Mouse (Mus musculus): ENCODE measurements at regions not wholly inside any gene's neighbourhood (a gene's known extent, or its start where the extent isn't known, plus 50 kb on each side); places are given as distances from the start of the nearest gene placed in this dataset.
A peak's percentile ranks its signal among the peaks of the same experiment; 100 is the strongest.

DNA sequence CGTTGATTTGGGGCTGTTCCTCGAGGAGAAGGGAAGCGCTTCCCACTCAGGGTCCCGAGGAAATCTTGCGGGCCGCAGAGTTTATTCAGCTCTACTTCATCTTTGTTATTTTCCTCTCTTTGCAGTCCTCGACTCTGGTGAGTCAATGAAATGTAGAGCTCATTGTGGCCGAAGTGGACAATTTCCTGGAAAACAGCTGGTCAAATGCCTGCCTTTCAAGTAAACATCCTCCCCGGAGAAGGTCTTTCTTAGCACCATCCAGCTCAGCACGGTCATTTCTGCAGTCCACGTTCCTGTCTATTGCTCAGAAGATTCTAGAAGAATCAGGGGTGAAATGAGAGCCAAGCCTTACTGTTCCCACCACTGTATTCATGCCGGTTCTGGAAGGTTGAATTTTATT lies 133.0 kb downstream of the Bcas1 start:
- no peak for DNase-seq (ENCODE audit: low spot score)

DNA sequence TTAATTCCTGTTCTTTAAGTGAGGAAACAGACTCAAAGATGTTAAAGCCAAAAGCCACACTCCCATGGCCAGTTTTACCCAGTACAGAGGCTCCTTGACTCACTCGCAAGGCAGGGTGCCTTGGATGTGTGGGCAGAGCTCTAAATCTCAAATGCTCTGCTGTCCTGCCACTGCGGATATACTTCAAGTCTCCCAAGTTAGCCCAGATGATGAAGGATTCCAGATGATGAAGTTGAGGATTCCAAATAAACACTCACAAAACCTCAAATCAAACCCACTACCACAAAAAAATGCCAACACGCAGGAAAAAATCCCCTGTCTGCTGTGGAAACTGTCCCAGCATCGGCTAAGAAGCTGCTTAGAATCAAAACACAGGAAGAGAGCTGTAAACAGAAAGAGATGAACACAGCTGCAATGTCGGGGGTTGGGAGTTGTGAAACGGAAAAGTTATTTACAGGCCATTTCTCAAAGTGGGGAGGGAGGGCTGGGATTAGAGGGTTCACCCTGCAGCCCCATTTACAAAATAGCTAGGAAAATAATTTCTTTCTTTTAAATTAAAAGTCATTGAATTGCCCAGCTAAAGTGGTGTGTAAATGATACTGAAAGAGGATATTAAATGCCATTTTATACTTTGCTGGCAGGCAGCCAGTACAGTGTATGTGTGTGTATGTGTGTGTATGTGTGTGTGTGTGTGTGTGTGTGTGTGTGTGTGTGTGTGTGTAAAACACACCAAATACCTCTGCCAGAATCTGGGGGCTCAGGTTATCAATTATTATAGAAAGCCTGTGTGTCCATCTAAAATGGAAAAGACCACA lies 135.6 kb downstream of the Bcas1 start:
- peak; percentile 16 for DNase-seq (ENCODE audit: low spot score)

GRCm38 (mm10) chr2:170289378-170289960 lies 138.2 kb downstream of the Bcas1 start:
- no peak for DNase-seq (ENCODE audit: low spot score)

- no peak for DNase-seq (ENCODE audit: low spot score)
Observed at GRCm38 (mm10) chr2:170288787-170289186, 138.9 kb downstream of the Bcas1 start.

DNA sequence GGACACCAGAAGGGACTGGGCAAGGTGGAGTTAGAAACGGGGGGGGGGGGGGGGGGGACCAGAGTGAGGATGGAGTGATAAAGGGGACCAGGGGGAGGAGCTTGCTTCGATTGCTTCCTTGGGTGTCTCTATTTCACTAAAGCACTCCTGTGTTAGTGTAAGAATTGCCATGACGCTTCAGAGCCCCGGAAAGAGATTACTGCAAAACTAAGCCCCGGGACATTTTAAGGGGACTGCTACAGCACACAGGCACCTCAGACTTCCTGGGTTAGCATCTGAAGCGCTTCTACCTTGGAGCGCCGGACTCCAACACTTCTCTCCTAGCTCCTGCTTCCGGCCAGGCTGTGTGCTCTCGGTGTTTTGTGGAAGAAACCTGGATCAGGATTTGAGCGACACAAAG lies 139.4 kb downstream of the Bcas1 start:
- no peak for DNase-seq (ENCODE audit: low spot score)

- DNase-seq (ENCODE audit: low spot score): no peak
Observed at GRCm38 (mm10) chr2:170287301-170287885, 139.5 kb upstream of the Zfp217 start.

- no peak for DNase-seq (ENCODE audit: low spot score)
Observed at GRCm38 (mm10) chr2:170286773-170287172, 138.9 kb upstream of the Zfp217 start.

DNA sequence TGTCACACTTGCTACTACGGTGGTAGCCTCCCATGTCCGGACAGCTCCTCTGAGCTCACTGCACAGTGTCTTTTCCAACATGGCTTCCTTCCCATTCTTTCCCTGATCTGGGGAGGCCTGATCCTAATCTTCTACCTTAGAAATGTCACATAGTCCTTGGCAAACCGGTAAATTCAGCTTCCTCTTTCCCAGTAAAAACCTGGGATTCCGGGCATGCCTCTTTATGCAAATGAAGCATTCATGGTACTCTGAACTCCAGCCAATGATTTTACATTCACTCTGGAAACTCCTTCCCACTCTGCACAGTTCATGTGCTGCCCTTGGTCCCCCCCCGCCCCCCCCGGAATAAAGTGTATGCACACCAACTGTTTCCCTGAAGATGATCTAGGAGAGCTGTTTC lies 134.6 kb upstream of the Zfp217 start:
- no peak for DNase-seq (ENCODE audit: low spot score)

DNA sequence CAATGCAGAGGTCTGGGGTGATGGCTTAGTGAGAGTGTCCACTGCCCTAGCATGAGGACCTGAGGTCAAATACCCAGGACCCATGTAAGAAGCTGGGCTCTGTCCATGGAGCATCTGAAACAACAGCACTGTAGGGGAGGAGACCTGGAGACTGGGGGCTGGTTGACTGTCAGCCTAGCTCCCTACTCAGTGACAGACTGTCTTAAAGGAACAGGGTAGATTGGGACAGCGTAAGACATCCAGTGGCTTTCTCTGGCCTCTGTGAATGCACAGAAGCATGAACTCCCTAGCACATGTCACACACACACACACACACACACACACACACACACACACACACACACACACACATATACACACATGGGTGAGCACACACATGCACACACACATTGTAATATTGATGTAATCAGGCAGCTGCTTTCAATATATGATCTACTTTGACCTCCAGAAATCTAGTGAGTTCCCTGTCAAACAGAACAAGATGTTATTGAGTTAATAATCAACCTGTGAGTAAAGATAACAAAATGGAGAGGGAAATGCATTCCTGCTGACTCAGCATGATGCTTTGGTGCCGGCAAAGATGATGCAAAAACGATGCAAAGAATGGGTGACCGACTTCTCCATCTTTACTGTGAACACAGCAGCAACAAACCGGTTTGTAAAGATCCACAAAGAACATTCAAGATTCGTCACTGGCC lies 133.6 kb upstream of the Zfp217 start:
- no peak for DNase-seq (ENCODE audit: low spot score)

DNA sequence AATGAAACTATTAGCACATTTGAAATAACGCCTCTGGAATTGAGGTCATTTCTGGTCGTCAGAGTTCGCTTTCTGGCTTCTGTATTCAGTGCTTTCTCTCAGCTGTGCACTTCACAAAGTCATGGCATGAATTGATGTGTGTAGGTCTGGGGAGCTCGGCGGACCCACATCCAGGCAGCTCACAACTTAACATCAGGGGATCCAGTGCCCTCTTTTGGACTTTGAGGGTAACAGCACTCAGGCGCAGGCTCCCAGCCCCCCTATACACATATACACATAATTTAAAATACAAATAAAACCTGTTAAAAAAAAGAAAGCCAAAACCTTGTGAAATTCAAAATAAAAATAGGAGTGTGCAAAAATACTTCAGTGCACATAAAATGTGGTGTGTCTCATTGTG lies 132.8 kb upstream of the Zfp217 start:
- peak; percentile 32 for DNase-seq (ENCODE audit: low spot score)

GRCm38 (mm10) chr2:170277896-170278295 lies 130.0 kb upstream of the Zfp217 start:
- DNase-seq (ENCODE audit: low spot score): no peak

DNA sequence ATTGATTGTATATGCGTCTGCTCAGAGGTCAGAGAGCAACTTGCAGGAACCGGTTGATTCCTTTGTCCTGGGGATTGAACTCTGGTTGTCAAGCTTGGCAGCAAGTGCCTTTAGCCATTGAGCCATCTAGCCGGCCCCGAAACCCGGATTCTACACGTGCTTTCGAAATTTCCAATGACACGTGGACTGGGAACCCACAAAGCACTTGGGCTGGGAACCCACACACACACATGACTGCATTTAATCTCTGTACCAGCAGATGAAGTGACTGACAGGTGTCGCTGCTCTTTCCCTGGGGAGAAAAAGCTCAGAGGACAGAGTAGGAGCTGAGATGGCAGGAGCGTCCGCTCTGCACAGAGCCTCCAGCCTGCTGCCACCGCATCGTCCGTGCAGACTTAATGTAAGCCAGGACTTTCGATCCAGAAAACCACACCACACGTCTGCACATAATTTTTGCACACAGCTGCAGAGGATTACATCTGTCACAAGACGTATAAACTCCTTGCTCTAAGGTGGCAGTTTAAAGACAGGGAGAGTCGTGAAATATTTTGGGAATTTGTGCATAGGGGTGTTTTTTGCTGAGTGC lies 129.4 kb upstream of the Zfp217 start:
- no peak for DNase-seq (ENCODE audit: low spot score)

DNA sequence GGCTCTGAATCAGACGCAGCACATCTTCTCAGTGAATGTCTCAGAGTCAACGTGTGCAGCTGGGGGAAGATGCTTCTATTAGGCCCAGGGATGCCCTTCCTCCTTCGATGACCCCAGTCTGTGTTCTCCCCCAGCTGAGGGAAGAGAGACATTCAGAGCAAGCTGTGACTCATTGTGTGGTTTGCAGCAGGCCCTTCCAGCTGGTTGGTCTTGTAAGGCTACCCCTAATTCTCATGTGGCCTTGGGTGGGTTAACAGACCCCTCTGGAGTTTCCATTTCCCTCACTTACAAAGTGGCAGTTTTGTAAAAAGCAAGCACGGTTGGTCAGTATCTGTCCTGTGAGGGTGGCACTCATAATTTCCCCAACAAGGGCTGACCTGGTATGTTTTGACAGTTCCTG lies 127.8 kb upstream of the Zfp217 start:
- no peak for DNase-seq (ENCODE audit: low spot score)

GRCm38 (mm10) chr2:170269926-170270577 lies 122.1 kb upstream of the Zfp217 start:
- no peak for DNase-seq (ENCODE audit: low spot score)

DNA sequence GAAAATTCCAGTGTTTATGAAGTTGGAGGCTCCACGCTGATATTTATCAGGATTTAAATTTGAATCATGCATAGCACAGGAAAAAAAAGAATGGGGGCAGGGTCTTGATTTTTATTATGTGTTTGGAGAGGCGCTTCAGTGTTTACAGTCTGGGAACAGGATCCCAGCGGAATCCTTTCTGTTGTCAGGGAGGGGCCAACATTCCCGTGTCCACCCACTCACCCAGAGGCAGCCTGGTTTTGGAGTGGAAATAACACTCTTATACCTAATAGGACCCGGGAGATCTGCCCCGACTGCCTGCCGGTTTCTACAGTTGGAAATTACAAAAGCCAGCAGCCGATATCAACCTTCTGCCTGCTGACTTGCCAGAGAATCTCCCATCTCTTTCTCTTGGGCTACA lies 120.2 kb upstream of the Zfp217 start:
- DNase-seq (ENCODE audit: low spot score): no peak

- DNase-seq (ENCODE audit: low spot score): no peak
Observed at GRCm38 (mm10) chr2:170267152-170267551, 119.2 kb upstream of the Zfp217 start.

DNA sequence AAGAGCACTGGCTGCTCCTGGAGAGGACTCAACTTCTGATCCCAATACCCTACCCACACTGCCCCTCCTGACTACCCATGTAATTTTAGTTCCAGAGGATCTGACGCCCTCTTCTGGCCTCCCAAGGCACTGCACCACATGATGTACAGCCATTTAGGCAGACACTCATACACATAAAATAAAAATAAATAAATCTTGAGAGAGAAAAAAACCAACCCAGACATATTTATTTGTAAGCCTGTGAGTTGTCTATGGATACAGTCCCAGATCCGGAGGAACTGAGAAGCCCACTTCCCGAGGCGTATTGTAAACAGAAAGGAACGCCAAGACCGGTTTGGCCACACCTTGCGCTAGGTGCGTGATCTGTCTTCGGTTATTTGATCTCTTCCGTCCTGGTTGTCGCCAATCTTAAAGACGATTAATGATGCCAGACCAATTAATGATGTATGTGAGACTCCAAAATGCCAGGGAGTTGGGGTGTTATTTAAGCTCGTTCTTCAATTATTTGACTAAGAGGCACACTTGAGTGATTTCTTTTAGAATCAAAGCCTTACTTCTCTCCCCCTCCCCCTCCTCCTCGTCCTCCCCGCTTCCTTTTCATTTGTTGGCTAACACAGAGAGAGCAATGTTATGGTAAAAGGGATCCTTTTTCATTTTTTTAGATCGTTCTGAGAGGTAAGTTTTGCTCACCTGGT lies 118.7 kb upstream of the Zfp217 start:
- DNase-seq (ENCODE audit: low spot score): peak; percentile 44

- no peak for DNase-seq (ENCODE audit: low spot score)
Observed at GRCm38 (mm10) chr2:170263594-170263993, 115.7 kb upstream of the Zfp217 start.

GRCm38 (mm10) chr2:170261191-170261590 lies 113.3 kb upstream of the Zfp217 start:
- DNase-seq (ENCODE audit: low spot score): no peak

DNA sequence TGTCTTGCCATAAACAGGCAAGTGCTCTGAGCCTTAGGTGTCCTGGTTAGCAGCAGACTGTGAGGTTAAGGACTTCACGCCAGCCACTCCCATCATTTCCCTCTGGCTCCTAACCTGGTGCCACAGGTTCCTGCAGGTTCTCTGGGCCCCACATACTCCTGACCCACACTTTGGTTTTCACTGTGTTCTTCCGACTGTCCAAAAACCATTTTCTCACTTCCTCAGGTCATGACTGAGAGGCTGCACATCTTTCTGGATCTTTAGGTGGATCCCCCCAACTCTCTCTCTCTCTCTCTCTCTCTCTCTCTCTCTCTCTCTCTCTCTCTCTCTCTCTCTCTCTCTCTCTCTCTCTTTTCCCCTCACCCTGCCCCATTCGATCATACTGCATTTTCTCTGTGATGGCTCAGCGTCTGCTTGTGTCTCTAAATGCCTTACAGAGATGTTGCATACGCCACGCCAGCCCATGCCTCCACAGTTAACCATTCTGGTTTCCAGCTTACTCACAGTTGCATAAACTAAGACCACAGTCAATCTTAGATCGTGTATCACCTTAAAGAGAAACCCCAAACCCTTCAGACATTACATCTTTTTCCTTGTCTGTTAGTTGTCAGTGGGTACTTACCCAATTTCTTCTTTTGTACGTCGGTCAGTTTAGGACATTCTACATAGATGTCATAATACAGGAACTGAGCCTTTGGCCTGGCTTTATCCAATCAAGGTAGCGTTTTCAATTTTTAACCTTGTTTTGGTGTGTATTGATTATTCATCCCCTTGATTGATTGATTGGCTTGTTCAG lies 112.0 kb upstream of the Zfp217 start:
- DNase-seq (ENCODE audit: low spot score): no peak

All from T-cell, adult 2 months (primary cell).